7 mouse cellular contexts compared by ENCODE assay signal in the genomic region with DNA sequence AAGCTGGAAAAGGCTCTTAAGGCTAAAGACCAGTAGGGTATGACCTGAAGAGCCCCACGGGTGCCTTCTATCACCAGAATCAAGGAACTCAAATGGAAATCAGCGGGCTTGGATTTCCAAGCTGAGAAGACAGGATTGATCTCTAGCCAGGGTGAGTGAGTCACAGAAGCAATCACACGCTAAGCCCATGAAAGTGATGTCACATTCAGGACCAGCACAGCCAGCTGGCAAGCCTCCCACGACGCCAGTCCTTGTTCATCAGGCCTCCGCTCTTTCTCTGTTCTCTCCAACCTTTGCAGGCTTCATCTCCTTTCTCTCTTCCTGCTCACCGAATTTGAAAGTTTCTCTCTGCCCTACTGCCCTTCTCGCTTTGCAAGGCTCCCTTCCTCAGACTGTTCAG.
DNase-seq lines count a peak whose midpoint lies in the region; ATAC-seq lines count a peak whose summit lies in the region.

No protein-coding gene starts in this region.

- peaks cover 13% of the 10 kb centered on the region for H3K4me1 ChIP-seq in midbrain, embryonic 10.5 days
- H3K4me1 ChIP-seq in midbrain, embryonic 13.5 days (replicated peaks), result peaks cover 11% of the 10 kb centered on the region
- H3K4me1 ChIP-seq in forebrain, embryonic 13.5 days, result peaks cover 4% of the 10 kb centered on the region

- WGBS in midbrain, embryonic 10.5 days, result 76% methylated on average over 8 of the region's 8 CpGs
- 57% methylated on average over 8 of the region's 8 CpGs for WGBS in midbrain, embryonic 13.5 days
- 79% methylated on average over 8 of the region's 8 CpGs for WGBS in forebrain, embryonic 13.5 days

- H3K4me3 ChIP-seq in midbrain, embryonic 10.5 days, result no peak overlapping the region
- H3K4me3 ChIP-seq in midbrain, embryonic 13.5 days (replicated peaks), result no peak overlapping the region
- H3K4me3 ChIP-seq in forebrain, embryonic 13.5 days, result no peak overlapping the region

- H3K9ac ChIP-seq in midbrain, embryonic 13.5 days (replicated peaks), result no peak overlapping the region
- no peak overlapping the region for H3K9ac ChIP-seq in forebrain, embryonic 13.5 days

- ATAC-seq in midbrain, embryonic 13.5 days, result no peak
- no peak for ATAC-seq in forebrain, embryonic 13.5 days

- no peak overlapping the region for H3K4me2 ChIP-seq in midbrain, embryonic 13.5 days (replicated peaks)
- H3K4me2 ChIP-seq in forebrain, embryonic 13.5 days, result no peak overlapping the region

- peak; percentile 23 for DNase-seq in midbrain, embryonic 10.5 days (ENCODE audit: low spot score)
- peak; percentile 66 for DNase-seq in fibroblast of lung, adult 2 months (ENCODE audit: low read depth)
- peak; percentile 37 to 47 for DNase-seq in layer of hippocampus, postnatal 36 days
- DNase-seq in urinary bladder, postnatal 25 days (ENCODE audit: low spot score), result peak; percentile 60
- DNase-seq in kidney, adult 8-10 months, result no peak

- no peaks in the 10 kb centered on the region for H3K9me3 ChIP-seq in midbrain, embryonic 10.5 days (replicated peaks)
- H3K9me3 ChIP-seq in midbrain, embryonic 13.5 days, result no peaks in the 10 kb centered on the region
- H3K9me3 ChIP-seq in forebrain, embryonic 13.5 days (replicated peaks), result no peaks in the 10 kb centered on the region

- no peaks in the 10 kb centered on the region for H3K36me3 ChIP-seq in midbrain, embryonic 10.5 days
- no peaks in the 10 kb centered on the region for H3K36me3 ChIP-seq in midbrain, embryonic 13.5 days
- H3K36me3 ChIP-seq in forebrain, embryonic 13.5 days (ENCODE audit: poor library complexity, severe bottlenecking), result no peaks in the 10 kb centered on the region

- peaks cover 36% of the 10 kb centered on the region for H3K27me3 ChIP-seq in midbrain, embryonic 10.5 days (ENCODE audit: low read depth, poor library complexity, severe bottlenecking)
- peaks cover 67% of the 10 kb centered on the region for H3K27me3 ChIP-seq in midbrain, embryonic 13.5 days
- H3K27me3 ChIP-seq in forebrain, embryonic 13.5 days, result no peaks in the 10 kb centered on the region

- H3K27ac ChIP-seq in midbrain, embryonic 10.5 days (replicated peaks), result no peak overlapping the region
- H3K27ac ChIP-seq in midbrain, embryonic 13.5 days, result no peak overlapping the region
- no peak overlapping the region for H3K27ac ChIP-seq in forebrain, embryonic 13.5 days

Comparison
In these comparisons a context has a peak if more than half of its experiments do, and no peak if none do; other contexts are left out.
1. DNase-seq: peak in midbrain, embryonic 10.5 days (single experiment), fibroblast of lung, adult 2 months (single experiment), layer of hippocampus, postnatal 36 days (2 of 2) and urinary bladder, postnatal 25 days (single experiment); none in kidney, adult 8-10 months (0 of 2).